Mouse (Mus musculus): ENCODE results near the gene Dnaic1.

Dnaic1 gene

DNA sequence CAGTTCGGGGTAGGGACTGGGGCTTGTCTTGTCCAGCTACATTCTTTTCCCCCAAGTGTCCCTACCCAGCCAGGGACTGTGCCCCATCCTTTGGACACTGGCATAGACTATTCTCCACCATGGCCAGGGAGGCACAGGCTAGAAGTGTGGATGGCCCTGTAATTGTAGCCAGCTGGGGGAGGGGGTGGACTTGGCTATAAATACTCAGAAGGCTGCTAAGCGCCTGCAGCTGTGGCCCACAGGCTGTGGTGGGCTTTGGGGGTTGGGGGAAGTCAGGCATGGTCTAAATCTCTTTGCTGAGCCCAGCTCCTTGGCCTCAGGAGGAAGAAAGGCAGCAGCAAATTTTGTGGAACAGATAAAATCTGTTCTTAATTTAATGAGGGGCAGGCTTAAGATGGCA, 66.3 kb downstream of the Dnaic1 start:
- DNase-seq (ENCODE audit: extremely low spot score, low spot score), result peak; percentile 57

DNA sequence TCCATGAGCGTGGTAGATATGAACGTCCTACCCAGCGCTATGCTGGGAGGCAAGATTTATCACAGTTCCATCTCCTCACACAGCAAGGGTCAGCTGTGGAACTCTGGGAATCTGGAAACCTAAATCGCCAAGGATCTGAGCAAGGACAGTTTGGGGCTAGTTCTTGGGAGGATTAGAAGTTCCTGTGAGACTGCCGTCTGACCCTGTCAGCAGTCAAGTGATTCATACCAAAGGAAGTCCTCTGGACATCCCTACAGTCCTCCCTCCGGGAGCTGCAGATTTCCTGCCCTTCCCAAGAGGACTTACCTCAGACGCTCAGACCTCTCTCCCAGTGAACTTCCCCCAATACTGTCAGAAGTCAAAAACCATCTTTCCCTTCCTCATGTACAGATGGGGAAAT, 66.8 kb downstream of the Dnaic1 start:
- DNase-seq (ENCODE audit: extremely low spot score, low spot score), result no peak

DNA sequence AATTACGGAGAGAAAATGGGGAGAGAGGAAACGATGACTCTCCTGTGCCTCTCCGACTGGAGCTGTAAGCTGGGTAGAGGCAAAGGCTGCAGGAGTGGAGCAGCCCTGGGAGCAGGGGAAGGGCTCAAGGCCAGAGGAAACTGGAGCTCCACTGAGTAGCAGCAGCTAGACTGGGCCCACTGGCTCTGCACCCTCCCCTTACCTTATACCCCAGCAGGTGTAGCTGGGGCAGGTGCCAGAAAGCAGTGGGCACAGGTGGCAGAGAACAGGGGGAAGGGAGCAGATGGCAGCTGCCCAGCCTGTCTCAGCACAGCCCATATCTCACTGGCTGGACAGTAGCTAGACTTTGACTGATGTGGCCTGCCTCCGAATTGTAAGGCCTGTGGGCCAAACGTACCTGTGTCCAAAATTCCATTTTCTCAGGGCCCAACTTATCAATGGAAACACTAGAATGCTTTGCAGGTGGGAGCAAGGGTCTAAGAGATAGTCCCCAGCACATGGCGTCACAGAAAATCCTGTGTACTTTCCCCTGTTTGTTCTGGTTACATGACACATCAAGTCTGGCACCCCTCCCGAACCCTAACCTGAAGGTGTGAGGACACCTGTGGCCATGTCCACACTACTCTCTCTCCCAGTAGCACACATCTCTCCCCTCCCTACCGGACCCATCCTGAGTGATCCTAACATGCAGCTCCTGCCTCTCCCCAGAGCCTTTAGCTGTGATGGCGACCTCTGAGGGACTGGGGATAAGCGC, 67.5 kb downstream of the Dnaic1 start:
- no peak for DNase-seq (ENCODE audit: extremely low spot score, low spot score)

DNA sequence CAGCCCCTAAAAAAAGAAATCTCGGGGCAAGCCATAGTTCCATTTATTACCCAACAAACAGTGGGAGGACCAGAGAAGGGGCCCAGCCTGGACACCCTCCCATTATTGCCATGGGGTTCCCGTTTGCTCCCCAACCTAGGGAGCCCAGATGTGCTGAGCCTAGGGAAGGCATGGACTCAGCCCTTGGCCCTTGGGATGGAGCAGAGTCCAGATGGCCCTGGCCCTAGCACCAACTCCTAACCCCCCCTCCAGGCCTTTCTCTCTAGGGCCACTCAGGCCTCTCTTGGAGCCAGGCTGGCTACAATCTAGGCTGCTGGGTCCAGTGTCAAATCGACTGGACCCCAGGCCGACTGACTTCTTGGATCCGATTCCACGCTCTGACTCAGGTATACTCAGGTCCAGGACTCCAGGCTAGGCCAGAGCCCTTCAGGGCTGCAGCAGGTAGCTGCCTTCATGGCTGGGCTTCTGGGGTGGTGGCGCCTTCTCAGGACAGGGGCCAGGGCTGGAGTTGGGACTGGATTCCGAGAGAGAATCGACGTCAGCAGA, 68.7 kb downstream of the Dnaic1 start:
- DNase-seq (ENCODE audit: extremely low spot score, low spot score), result no peak

DNA sequence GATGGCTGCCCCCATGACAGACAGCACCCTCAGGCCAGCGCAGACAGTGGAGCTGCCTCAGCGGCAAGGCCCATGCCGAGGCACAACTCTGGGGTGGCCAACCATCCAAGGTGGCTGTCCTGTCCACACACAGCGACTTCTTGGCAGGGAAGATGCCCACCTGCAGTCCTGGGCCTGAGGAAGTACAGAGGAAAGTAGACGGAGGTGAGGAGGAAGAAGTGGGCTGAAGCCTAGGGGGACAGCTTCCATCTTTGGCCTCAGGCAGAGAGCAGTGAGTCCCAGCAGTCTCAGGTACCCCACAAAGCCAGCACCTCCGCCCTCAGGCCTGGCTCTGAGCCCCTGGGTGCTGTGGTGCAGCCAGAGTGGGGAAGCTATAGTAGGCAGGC, 69.2 kb downstream of the Dnaic1 start:
- no peak for DNase-seq (ENCODE audit: extremely low spot score, low spot score)

DNA sequence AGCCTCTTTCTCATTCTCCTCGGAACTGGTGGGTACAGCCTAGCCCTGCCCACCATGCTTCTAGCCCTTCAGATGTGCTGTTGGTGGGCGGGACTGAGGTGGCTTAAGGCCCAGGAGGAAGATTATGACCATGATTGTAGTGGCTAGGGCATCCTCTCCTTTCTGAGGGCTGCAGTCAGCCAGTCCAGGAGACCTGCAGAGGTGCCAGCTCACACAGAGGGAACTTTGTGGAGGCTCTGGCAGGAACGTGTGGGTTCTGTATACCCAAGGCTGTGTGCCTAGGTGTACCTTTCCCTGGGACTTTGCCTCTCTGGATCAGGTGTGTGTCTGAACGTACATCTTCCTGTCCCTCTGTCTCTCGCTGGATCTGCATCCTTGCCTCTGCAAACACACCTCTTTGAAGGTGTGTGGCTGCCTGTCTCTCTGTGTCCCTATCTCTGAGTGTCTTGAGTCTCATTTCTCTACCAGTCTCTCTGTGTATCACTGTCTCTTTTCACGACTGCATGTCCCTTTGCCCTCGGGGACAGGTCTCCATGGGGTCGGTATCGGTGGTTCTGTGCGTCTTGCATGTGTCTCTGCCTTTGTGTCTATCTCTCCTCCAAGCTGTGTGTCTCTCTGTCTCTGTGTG, 69.8 kb downstream of the Dnaic1 start:
- DNase-seq (ENCODE audit: extremely low spot score, low spot score), result no peak

DNA sequence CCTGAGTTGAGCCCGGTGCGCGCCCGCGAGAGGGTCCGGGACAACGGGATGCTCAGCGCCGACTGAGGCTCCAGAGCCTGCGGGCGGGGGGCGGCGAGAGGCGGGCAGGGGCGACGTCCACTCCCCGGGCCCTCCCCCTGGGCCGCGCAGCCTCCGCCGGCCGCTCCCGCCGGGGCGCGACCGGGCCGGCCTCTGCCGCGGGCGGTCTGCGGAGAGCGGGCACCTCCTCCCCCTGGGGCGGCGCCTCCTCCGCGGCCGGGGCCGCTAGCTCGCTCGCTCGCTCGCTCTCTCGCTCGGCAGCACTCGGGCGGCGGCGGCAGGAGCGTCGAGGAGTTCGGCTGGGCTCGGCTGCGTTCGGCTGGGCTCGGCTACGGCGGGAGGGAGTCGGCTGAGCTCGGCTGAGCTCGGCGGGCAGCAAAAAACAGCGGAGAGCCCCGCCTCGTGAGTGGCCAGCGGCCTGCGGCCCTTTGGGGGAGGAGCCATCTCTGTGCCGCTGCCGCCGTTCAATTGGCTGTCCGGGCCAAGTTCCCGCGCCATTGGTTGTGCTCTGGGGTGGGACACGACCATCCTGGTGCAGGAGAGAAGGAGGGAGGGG, 70.4 kb downstream of the Dnaic1 start, which contains the start of gene Enho:
Gene Enho (minus strand): TSS at position 412 of the 595 bp plus-strand sequence.
- peak; percentile 95 for DNase-seq (ENCODE audit: extremely low spot score, low spot score)

DNA sequence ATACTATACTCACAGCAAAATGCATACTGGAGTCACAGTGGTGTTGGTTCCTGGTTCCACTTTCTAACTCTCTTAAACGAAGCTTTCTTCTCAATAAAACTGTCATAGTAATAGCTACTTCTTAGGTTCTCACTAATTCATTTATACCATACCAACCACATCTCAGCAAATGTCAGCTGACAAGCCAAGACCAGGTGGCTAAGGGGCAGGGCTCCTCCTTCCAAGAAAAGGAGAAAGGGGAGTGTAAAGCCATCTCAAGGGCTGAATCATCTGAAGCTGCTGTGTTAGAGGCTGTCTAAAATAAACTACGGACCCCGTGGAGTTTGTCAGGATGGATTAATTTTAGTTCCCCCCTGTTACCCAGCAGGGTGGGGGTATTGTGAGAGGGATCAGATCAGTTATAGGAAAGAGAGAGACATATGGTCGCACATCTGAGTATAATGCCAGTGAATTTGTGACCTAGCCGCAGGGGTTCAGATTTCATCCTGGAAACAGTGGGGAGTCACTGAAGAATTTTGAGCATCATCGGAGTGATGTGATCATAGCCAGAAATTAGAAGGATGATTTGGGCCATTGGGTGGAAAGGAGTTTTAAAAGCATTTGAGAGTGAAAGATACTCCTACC, 71.7 kb downstream of the Dnaic1 start:
- no peak for DNase-seq (ENCODE audit: extremely low spot score, low spot score)

DNA sequence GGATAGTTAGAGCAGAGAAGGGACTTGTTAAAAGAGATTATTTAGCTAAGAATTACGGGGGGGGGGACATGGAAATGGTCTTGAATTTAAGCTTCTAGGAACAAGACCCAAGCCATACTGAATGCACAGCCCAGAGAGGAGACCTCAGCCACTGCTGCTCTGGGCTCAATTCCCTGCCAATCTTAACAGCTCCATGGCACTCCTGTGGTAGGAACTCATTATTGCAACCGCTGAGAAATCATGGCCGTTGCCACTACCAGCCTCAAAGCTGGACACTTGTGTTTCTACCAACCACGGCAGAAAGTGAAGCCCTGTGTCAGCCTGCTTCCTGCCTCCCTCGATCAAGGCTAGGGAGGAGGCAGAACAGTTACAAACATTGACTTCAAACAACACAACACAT, 75.9 kb downstream of the Dnaic1 start:
- no peak for DNase-seq (ENCODE audit: extremely low spot score, low spot score)

DNA sequence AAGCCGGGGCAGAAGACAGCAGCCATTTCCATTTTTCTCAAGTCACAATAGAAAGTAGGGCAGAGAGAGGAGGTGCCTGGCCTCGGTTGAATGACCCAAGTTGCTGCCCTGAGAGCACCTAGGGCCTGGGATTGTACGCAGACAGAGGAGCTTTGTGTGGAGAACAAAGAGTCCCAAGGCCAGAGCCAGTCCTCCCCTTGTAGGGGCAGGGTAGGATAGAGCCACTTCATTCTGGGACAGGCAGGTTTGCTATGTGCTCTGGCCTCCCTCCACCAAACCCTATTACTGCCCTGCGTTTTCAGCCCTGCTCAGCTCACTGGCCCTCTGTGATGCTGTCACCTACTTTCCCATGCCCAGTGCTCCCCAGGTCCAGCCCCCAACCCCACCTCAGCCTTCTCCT, 78.6 kb downstream of the Dnaic1 start:
- no peak for DNase-seq (ENCODE audit: extremely low spot score, low spot score)

DNA sequence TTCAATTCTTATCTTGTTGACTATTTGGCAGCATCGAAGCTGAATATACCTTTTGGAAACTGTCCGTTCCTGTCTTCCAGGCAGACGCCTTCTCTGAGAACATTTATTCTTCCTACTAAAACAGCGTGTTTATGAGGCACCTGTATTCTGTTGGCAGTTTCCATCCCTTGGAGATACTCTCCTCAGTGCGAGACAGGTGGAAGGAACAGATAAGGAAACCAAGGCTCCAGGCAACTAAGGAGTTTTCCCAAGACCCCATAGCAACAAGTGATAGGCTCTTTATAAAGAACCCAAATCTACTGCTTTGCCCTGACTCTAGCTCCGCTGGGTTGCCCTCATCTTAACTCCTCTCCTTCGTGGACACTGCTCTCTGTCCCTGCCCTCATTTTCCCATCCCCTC, 79.1 kb downstream of the Dnaic1 start:
- no peak for DNase-seq (ENCODE audit: extremely low spot score, low spot score)

DNA sequence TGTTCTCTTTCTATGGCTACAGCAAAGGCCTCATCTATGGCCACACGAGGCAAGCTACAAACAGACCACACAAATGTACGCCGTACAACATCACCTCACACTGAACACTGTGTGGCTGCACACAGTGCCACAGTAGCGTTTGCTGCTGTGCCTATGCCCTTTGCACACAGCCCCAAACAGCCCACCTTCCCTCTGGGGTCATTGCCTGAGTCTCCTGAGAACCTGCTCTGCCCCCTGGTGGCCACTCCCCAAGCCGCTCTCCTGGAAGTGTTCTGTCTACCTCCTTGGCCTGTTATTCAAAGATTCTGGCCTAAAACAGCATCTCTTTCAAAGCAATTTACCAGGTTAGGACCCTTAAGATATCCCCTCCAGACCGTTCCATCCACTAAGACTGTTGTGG, 83.7 kb downstream of the Dnaic1 start:
- DNase-seq (ENCODE audit: extremely low spot score, low spot score), result peak; percentile 85

DNA sequence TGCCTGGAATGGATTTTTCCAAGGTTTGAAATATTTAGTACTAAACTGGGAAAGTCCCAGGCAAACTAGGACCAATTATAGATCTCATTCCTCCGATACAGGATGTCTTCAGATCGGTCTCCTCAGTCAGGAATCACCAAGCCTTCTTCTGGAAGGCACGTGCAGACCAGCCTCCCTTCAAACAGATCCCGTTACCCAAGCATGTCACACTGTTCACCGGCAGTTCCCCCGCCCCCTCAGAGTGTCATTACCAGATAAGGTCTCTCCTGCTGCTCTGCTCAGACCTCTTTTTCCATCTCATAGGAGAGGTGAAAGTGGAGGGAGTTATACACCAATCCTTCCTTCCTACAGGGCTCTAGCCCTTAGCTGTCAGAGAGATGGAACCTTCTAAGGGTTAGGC, 84.2 kb downstream of the Dnaic1 start:
- no peak for DNase-seq (ENCODE audit: extremely low spot score, low spot score)

DNA sequence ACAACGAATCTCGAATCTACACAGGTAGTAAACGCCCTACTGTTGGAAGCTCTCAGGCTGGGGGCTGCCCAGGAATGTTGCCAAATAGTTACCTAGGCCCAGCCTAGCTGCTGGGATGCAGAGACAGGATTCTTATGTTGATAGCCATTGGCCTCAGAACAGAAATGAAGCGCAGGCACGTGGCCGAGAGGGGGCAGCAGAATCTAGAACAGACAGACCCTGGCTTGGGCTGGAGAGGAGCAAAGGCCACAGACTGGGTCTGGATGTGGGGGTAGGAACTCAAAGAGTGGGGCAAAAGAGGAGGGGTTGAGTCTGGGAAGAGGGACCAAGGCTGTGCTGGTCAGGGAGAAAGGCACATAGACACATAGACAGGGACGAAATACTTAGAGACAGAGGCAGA, 84.6 kb downstream of the Dnaic1 start:
- DNase-seq (ENCODE audit: extremely low spot score, low spot score), result peak; percentile 74

DNA sequence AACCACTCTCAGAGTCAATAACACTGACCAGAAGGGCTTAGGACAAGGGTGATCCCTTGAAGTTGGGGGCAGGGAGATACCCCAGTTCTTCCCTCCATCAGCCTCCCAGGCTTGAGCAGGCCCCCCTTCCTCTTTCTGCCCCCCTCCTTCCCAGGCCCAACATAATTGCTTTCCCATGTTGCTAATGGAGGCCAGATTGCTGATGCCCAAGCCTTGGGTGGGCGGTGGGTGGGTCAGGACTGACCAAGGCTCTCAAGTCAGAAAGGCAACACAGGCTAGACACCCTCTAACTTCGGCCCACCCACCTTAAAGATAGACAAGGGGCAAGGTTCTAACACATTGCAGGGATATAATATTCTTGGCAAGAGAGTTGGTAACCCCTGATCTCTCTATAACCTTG, 86.0 kb downstream of the Dnaic1 start:
- no peak for DNase-seq (ENCODE audit: extremely low spot score, low spot score)

DNA sequence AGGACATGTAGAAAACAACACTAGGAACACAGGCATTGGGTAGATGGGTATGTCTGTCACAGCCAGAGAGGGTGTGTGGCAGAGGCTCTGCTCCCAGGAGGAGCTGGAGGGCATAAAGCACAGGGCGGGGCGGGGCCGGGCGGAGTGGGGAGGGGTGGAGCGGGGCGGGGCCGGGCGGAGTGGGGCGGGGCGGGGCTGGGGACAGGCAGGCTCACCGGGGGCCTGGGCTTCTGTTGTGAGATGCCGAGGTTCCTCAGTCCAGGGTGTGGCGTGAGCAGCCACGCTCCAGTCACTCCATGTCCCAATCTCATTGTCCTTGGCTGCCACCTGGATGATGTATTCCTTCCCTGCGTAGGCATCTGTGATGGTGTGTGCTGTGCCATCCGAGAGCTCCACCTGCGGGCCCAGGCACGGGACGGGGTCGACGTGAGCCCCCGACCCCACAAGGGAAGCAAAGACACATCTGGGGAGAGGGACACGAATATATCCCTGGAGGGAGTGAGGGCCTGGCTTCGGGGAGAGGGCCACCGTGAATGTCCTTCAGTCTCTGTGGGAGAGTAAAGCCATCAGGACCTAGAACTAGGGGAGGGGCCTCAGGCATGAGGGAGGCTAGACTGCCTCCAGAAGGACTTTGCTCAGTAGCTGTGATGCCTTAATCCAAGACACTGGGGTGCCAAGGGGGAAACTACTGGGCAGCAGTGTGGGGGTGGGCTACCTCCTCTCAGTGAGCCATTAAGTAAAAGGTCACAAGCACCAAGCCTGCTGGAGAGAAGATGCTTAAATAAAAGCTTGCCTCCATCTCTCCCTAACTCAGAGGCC, 89.2 kb downstream of the Dnaic1 start:
- DNase-seq (ENCODE audit: extremely low spot score, low spot score), result peak; percentile 34

DNA sequence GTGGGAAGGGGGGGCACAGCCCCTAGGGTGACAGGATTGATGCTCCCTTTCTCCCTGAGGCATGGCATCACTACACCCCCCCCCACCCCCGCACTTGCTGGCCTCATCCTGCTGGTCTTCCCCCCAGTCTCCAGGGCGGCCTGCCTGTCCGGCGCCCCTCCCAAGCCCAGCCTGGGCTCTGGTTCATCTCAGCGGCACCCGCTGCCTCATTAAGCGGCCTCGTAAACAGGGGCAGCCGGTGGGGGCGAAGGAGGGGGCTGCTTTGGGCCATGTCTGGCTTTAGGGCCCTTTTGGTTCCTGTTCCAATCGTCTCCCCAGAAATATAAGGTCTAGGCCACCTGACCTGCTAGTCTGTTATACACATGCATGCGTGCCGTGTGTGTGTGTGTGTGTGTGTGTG, 90.0 kb downstream of the Dnaic1 start:
- DNase-seq (ENCODE audit: extremely low spot score, low spot score), result no peak

DNA sequence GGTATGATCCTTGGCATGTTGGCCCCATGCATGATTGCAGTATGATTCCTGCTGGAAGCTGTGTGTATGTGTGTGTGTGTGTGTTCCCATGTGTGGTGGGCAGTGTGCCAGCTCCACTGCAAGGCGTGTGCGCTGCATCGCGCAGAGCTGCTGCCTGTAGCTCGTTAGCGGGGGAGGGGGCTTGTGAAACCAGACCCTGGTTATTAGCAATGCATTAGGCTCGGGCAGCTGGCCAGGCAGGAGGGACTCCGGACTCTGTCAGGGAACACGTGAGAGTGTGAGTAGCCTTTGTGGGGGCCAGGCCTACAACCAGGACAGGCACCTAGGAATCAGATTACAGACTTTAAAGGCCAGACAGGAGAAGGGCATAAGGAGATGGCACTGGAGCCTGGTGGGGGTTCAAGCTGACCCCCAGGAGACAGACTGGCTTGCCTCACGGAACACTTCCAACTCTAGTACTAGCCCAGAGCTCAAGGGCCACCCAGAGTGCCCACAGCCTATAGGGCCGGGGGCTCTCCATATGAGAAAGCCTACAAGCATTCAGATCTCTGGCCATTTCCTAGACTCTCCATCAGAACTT, 91.4 kb downstream of the Dnaic1 start:
- DNase-seq (ENCODE audit: extremely low spot score, low spot score), result peak; percentile 59

DNA sequence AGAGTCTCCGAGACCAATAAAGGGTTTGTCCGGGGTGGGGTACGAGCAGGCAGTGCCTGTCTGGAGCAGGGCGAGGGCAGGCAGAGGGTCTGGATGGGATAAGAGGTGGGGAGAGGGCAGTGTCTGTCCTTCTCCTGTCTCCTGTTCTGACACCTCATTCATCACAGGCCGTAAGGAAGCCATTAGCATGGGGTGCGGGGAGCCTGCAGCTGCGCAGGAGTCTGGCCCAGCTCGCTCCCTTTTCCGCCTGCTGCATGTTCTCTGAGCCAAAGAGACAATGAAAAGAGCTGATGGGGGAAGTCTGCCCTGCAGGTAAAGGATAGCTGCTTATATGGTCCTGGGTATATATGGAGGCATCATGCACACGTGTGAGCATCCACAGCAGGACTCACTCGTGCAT, 93.1 kb downstream of the Dnaic1 start:
- peak; percentile 49 for DNase-seq (ENCODE audit: extremely low spot score, low spot score)

DNA sequence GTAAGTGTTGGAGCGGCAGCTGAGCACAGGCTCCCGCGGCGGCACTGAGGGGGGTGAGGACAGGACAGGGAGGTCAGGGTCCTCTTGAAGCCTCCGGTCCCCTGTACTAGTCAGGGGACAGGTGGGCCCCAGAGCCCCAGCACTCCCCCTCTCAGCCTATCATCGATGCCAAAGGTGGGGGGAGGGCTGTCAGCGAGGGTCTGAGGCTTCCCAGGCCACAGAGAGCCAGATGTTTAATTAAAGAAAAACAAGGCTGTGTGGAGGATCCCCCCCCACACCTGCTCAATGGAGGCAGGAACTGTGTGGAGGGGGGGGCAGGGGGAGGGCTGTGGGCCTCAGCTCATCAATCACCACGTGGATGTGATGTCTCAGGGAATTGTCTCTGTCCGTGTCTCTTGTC, 94.0 kb downstream of the Dnaic1 start:
- DNase-seq (ENCODE audit: extremely low spot score, low spot score), result no peak

DNA sequence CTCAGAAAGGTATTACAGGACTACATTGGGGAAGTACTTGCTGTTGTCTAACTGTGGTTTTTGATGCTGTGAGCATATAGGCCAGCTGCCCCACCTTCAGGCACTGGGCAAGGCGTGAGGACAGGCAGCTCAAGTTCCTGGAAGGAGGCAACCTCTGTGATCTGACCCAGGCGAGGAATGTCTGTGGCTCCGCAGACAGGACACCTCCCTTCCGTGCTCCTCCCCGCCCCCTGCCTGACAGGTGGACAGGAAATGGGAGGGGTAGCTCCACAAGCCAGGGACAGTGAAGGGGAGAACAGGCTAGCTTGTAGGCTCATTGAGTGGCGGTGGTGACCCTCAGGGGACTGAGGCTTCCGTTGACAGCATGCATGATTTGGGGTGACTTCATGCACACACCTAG, 95.0 kb downstream of the Dnaic1 start:
- no peak for DNase-seq (ENCODE audit: extremely low spot score, low spot score)

Data from neural tube, embryonic 10.5 days (tissue).